Mouse (Mus musculus) 416B (cell line): Measurements from ENCODE around the gene Adam30.

Experiments used
- DNase-seq: peaks from one replicate; pipeline ENCODE4 v3.0.0; 2011; ENCODE audit warnings: low read depth

Gene Adam30

GRCm38 (mm10) chr3:98160330-98160729 is at the start of gene Adam30:
TSS of gene Adam30 (plus strand) at chr3:98160630.
- no peak for DNase-seq

GRCm38 (mm10) chr3:98118252-98118651 is 42.2 kb upstream of the Adam30 start:
- no peak for DNase-seq

- no peak for DNase-seq
These were observed 41.1 kb upstream of the Adam30 start for GRCm38 (mm10) chr3:98119338-98119737.

- no peak for DNase-seq
These were observed 39.5 kb upstream of the Adam30 start for GRCm38 (mm10) chr3:98120884-98121283.

- no peak for DNase-seq
These were observed 32.7 kb upstream of the Adam30 start for GRCm38 (mm10) chr3:98127775-98128174.

GRCm38 (mm10) chr3:98128716-98129115 is 31.7 kb upstream of the Adam30 start:
- no peak for DNase-seq

GRCm38 (mm10) chr3:98132140-98132539 is 28.3 kb upstream of the Adam30 start:
- peak; percentile 16 for DNase-seq

GRCm38 (mm10) chr3:98132636-98133035 is 27.8 kb upstream of the Adam30 start:
- DNase-seq = no peak

GRCm38 (mm10) chr3:98141456-98141855 is 19.0 kb upstream of the Adam30 start:
- DNase-seq = no peak

- no peak for DNase-seq
These were observed 17.6 kb upstream of the Adam30 start for GRCm38 (mm10) chr3:98142862-98143261.

GRCm38 (mm10) chr3:98145204-98145603 is 15.2 kb upstream of the Adam30 start:
- no peak for DNase-seq

- no peak for DNase-seq
These were observed 13.7 kb upstream of the Adam30 start for GRCm38 (mm10) chr3:98146471-98147410.

GRCm38 (mm10) chr3:98147706-98148105 is 12.7 kb upstream of the Adam30 start:
- DNase-seq = no peak

GRCm38 (mm10) chr3:98149881-98150280 is 10.5 kb upstream of the Adam30 start:
- DNase-seq = no peak

- no peak for DNase-seq
These were observed 9.4 kb upstream of the Adam30 start for GRCm38 (mm10) chr3:98151016-98151415.

GRCm38 (mm10) chr3:98153460-98153859 is 7.0 kb upstream of the Adam30 start:
- no peak for DNase-seq

GRCm38 (mm10) chr3:98156158-98156557 is 4.3 kb upstream of the Adam30 start:
- DNase-seq = no peak

- peak; percentile 26 for DNase-seq
These were observed 3.4 kb upstream of the Adam30 start for GRCm38 (mm10) chr3:98157073-98157472.

- peak; percentile 35 for DNase-seq
These were observed 2.8 kb upstream of the Adam30 start for GRCm38 (mm10) chr3:98157585-98157984.

GRCm38 (mm10) chr3:98158646-98159045 is 1.8 kb upstream of the Adam30 start:
- no peak for DNase-seq

- no peak for DNase-seq
These were observed 1.1 kb upstream of the Adam30 start for GRCm38 (mm10) chr3:98159289-98159688.

GRCm38 (mm10) chr3:98178340-98178739 is 17.9 kb downstream of the Adam30 start:
- no peak for DNase-seq

GRCm38 (mm10) chr3:98180805-98181204 is 20.4 kb downstream of the Adam30 start:
- DNase-seq = peak; percentile 64
